Mouse (Mus musculus) embryonic facial prominence, embryonic 10.5 days (tissue): ENCODE results near the gene Ube3b. TPM values are rescaled to one million over a fixed set of nuclear protein-coding genes. Genes with fewer than 3 reads are reported as not detected.
A peak's percentile ranks its signal among the peaks of the same experiment; 100 is the strongest.

Source experiments
- DNase-seq: peaks from one replicate; pipeline ENCODE4 v3.0.0-alpha.2; 2017; ENCODE audit warnings: low spot score
- H3K27ac ChIP-seq: fragments of 300-500 bp; sonication (generic); replicated peaks from 2 replicates; pipeline ENCODE4 v1.5.1; 2016; ENCODE audit warnings: mild to moderate bottlenecking
- H3K27me3 ChIP-seq: fragments of 300-500 bp; sonication (generic); replicated peaks from 2 replicates; pipeline ENCODE4 v1.6.1; 2016; ENCODE audit warnings: low read depth, mild to moderate bottlenecking; ENCODE audit not compliant: poor library complexity, severe bottlenecking
- H3K36me3 ChIP-seq: fragments of 300-500 bp; sonication (generic); replicated peaks from 2 replicates; pipeline ENCODE4 v1.6.1; 2016; ENCODE audit warnings: mild to moderate bottlenecking, moderate library complexity
- H3K4me1 ChIP-seq: fragments of 300-500 bp; sonication (generic); 2 replicates; pipeline ENCODE4 v1.6.1; 2016
- H3K4me3 ChIP-seq: fragments of 300-500 bp; sonication (generic); 2 replicates; pipeline ENCODE4 v1.5.1; 2016; ENCODE audit warnings: mild to moderate bottlenecking, moderate library complexity
- H3K9me3 ChIP-seq: fragments of 300-500 bp; sonication (generic); 2 replicates; pipeline ENCODE4 v1.6.1; 2016; ENCODE audit warnings: mild to moderate bottlenecking
- WGBS: fragments of 180-500 bp; shearing (Covaris S2); methylation state at CpG from one replicate; pipeline ENCODE4 v1.1.7; 2016; 5-methylcytosine and 5-hydroxymethylcytosine counted together
- polyA plus RNA-seq: library from polyadenylated mRNA; unstranded; fragments of >200 nt; fragmentation: Nextera tagmentation; extraction: Ambion mirVana; gene quantifications from 2 replicates; pipeline ENCODE4 v1.2.1, GENCODE M21; 2016

The Ube3b gene
- polyA plus RNA-seq, 1 experiment from 2014 or later = 54.3 TPM

- Histone ChIP-seq H3K4me3 (no peak overlapping the region), H3K36me3 (peaks cover 100% of the 10 kb centered on the region), H3K4me1 (peaks cover 14% of the 10 kb centered on the region), H3K9me3 (no peaks in the 10 kb centered on the region), H3K27ac (no peak overlapping the region), H3K27me3 (no peaks in the 10 kb centered on the region)
- DNase-seq = no peak
- 94% methylated on average over 23 of the region's 23 CpGs for WGBS
Observed at GRCm38 (mm10) chr5:114365043-114365752, 15.2 kb upstream of the Ube3b start.

- Histone ChIP-seq H3K4me1 (peaks cover 41% of the 10 kb centered on the region), H3K9me3 (no peaks in the 10 kb centered on the region), H3K27me3 (no peaks in the 10 kb centered on the region), H3K36me3 (peaks cover 100% of the 10 kb centered on the region), H3K27ac (no peak overlapping the region), H3K4me3 (no peak overlapping the region)
- 93% methylated on average over 14 of the region's 14 CpGs for WGBS
- no peak for DNase-seq
Observed at GRCm38 (mm10) chr5:114368121-114368520, 12.3 kb upstream of the Ube3b start.

GRCm38 (mm10) chr5:114368803-114369496 is 11.5 kb upstream of the Ube3b start:
- H3K27me3 ChIP-seq = no peaks in the 10 kb centered on the region
- WGBS = 93% methylated on average over 16 of the region's 16 CpGs
- H3K4me1 ChIP-seq = peaks cover 48% of the 10 kb centered on the region
- H3K36me3 ChIP-seq = peaks cover 100% of the 10 kb centered on the region
- DNase-seq = no peak
- H3K27ac ChIP-seq = peak overlapping the region; percentile 86
- H3K9me3 ChIP-seq = no peaks in the 10 kb centered on the region
- H3K4me3 ChIP-seq = no peak overlapping the region

GRCm38 (mm10) chr5:114369921-114370320 is 10.5 kb upstream of the Ube3b start:
- H3K9me3 ChIP-seq = no peaks in the 10 kb centered on the region
- no peaks in the 10 kb centered on the region for H3K27me3 ChIP-seq
- H3K4me1 ChIP-seq = peaks cover 57% of the 10 kb centered on the region
- peak overlapping the region; percentile 33 for H3K4me3 ChIP-seq
- peaks cover 100% of the 10 kb centered on the region for H3K36me3 ChIP-seq
- WGBS = 69% methylated on average over 9 of the region's 9 CpGs
- no peak for DNase-seq
- peak overlapping the region; percentile 86 for H3K27ac ChIP-seq

- peak overlapping the region; percentile 86 for H3K27ac ChIP-seq
- peaks cover 57% of the 10 kb centered on the region for H3K4me1 ChIP-seq
- 38% methylated on average over 9 of the region's 9 CpGs for WGBS
Observed at GRCm38 (mm10) chr5:114370371-114370776, 10.0 kb upstream of the Ube3b start.

GRCm38 (mm10) chr5:114371331-114371730 is 9.1 kb upstream of the Ube3b start:
- Histone ChIP-seq H3K36me3 (peaks cover 100% of the 10 kb centered on the region), H3K27ac (peak overlapping the region; percentile 86), H3K4me3 (peak overlapping the region; percentile 33; the same call in 1 of the 2 replicates), H3K9me3 (no peaks in the 10 kb centered on the region), H3K4me1 (peaks cover 62% of the 10 kb centered on the region), H3K27me3 (no peaks in the 10 kb centered on the region)
- WGBS = 70% methylated on average over 3 of the region's 3 CpGs
- DNase-seq = no peak

More at GRCm38 (mm10) chr5:114370371-114370776, 10.0 kb upstream of the Ube3b start:
- Histone ChIP-seq H3K27me3 (no peaks in the 10 kb centered on the region), H3K36me3 (peaks cover 100% of the 10 kb centered on the region), H3K4me3 (peak overlapping the region; percentile 33), H3K9me3 (no peaks in the 10 kb centered on the region)
- DNase-seq = peak; percentile 77

- H3K36me3 ChIP-seq = peaks cover 99% of the 10 kb centered on the region
- peak; percentile 27 for DNase-seq
- no peaks in the 10 kb centered on the region for H3K27me3 ChIP-seq
- no peaks in the 10 kb centered on the region for H3K9me3 ChIP-seq
- H3K4me3 ChIP-seq = peak overlapping the region; percentile 17; the same call in 1 of the 2 replicates
- H3K4me1 ChIP-seq = peaks cover 62% of the 10 kb centered on the region
- WGBS = 54% methylated on average over 25 of the region's 25 CpGs
- peak overlapping the region; percentile 86 for H3K27ac ChIP-seq
Observed at GRCm38 (mm10) chr5:114371731-114372473, 8.5 kb upstream of the Ube3b start.

DNA sequence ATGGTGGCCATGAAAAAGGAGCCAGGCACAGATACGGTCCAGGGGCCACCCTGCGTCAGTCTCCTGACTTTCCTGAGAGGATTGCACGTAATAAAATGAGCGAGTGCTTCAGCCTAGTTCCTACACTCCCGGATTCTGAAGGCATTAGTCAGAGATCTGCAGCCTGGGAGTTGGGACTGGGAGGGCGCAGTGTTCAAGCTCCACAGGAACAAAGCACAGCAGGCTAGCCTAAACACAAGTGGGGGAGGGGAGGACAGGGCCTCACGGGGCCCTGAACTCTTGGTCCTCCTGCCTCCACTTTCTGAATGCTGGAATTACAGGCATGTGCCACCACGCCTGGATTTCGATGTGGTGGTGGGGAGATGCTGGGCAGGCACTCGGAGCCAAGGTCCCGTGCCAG is 7.8 kb upstream of the Ube3b start:
- H3K27ac ChIP-seq = peak overlapping the region; percentile 86
- H3K36me3 ChIP-seq = peaks cover 95% of the 10 kb centered on the region
- peak overlapping the region; percentile 17; the same call in 1 of the 2 replicates for H3K4me3 ChIP-seq
- H3K9me3 ChIP-seq = no peaks in the 10 kb centered on the region
- DNase-seq = peak; percentile 38
- H3K27me3 ChIP-seq = no peaks in the 10 kb centered on the region
- 36% methylated on average over 11 of the region's 11 CpGs for WGBS
- peaks cover 67% of the 10 kb centered on the region for H3K4me1 ChIP-seq

DNA sequence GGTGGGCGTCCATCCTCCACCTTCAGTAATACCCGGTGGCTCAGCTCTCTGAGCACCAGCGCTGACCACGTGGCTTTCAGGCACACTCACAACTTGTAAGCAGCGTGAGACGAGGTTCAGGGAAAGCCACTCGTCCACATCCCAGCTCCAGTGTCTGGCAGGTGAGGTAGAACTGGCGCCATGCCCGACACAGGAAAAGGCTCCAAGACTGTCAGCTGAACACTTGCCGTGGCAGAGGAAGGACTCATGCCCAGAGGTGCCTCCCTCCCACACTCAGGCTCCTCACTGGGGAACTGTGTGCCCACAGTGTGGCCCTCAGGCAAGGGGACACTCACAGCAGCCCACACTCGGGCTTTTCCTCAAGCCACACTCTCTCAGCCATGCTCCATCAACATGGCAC is 7.2 kb upstream of the Ube3b start:
- H3K4me1 ChIP-seq = peaks cover 73% of the 10 kb centered on the region
- H3K27me3 ChIP-seq = no peaks in the 10 kb centered on the region
- no peaks in the 10 kb centered on the region for H3K9me3 ChIP-seq
- H3K36me3 ChIP-seq = peaks cover 91% of the 10 kb centered on the region
- H3K4me3 ChIP-seq = no peak overlapping the region
- 70% methylated on average over 11 of the region's 11 CpGs for WGBS
- H3K27ac ChIP-seq = peak overlapping the region; percentile 86
- DNase-seq = no peak

GRCm38 (mm10) chr5:114373581-114373980 is 6.8 kb upstream of the Ube3b start:
- Histone ChIP-seq H3K4me3 (no peak overlapping the region), H3K9me3 (no peaks in the 10 kb centered on the region), H3K36me3 (peaks cover 87% of the 10 kb centered on the region), H3K27ac (peak overlapping the region; percentile 86; the same call in 1 of the 2 replicates), H3K27me3 (no peaks in the 10 kb centered on the region), H3K4me1 (peaks cover 76% of the 10 kb centered on the region)
- DNase-seq = no peak
- 87% methylated on average over 9 of the region's 9 CpGs for WGBS

DNA sequence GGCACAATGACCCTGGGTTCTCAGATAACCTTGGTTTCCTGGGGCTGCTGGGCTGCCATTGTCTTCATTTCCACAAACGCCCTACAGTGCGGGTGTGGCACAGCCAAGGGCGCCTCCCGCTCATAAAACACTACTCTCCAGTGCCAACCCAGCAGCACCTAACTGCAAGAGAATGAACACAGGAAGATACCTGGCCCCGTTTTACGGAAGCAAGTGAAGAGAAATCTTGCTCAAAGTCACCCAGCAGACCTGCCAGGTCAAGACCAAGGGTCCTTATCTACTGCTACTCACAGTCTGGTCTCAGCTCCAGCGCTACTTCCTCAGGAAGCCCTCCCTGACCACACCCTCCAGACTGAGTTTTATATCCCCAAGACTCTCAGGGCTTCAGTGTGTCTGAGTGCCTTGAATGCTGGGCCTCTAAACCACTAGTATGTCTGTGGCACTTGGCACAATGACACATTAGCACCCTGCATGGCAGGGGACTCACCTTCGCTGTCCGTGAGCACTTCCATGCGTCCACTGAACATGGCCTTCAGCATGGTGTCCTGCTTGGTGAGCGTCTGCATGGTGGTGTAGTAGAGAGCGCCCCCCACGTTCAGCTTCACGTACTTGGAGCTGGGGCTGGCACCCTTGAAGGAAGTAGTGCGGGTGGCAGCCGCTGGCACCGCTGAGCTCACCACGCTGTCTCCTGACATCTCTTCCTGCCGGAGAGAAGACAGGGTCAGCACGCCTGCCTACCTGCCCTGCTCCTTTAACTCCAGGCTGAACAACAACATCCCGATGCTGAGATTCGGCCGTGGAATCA is 5.8 kb upstream of the Ube3b start:
- 92% methylated on average over 23 of the region's 23 CpGs for WGBS
- 0 out of 2 replicates have a peak overlapping the region, but pooled peaks have one; percentile 86 for H3K27ac ChIP-seq
- no peaks in the 10 kb centered on the region for H3K27me3 ChIP-seq
- peaks cover 77% of the 10 kb centered on the region for H3K36me3 ChIP-seq
- DNase-seq = no peak
- no peaks in the 10 kb centered on the region for H3K9me3 ChIP-seq
- H3K4me3 ChIP-seq = no peak overlapping the region
- peaks cover 81% of the 10 kb centered on the region for H3K4me1 ChIP-seq
